In the genomic region with DNA sequence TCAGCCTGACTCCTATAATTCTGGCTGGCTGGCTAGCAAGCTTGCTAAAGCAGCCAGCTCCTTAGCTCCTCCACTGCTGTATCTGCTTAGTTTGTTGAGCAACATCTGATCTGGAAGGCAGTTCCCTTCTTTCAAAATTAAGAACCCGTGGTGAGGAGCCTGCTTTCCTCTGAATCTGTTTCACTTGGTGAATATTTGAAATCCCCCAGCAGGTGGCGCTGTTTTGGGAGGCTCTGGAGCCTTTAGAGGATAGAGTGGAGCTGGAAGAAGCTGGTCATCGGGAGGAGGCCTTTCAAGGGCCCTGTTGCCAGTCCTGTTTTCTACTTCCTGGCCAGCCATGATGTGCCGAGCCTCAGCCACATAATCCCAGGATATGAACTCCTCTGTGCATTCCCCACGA, we compare ENCODE assay signal across 9 mouse cellular contexts.
A peak's percentile ranks its signal among the peaks of the same experiment; 100 is the strongest.
DNase-seq lines count a peak whose midpoint lies in the region; ATAC-seq and TF ChIP-seq lines count a peak whose summit lies in the region.
"Had no signal": no experiment of that assay in that cellular context is flagged by ENCODE, and none has a peak within 500 bp of the region (broad histone marks: within the 10 kb centered on the region; RNA-seq: fewer than 3 reads in every experiment).

No protein-coding gene starts in this region.

- no peak overlapping the region for H3K9ac ChIP-seq in ES-Bruce4 (ENCODE audit: low read depth, poor library complexity, severe bottlenecking)
- no peak overlapping the region for H3K9ac ChIP-seq in embryonic facial prominence, embryonic 11.5 days (replicated peaks; ENCODE audit: low read length)
- H3K9ac ChIP-seq in lung, postnatal 0 days (replicated peaks; ENCODE audit: low read depth) = no peak overlapping the region
- H3K9ac ChIP-seq: lung, embryonic 15.5 days had no signal

- no peak overlapping the region for H3K4me2 ChIP-seq in embryonic facial prominence, embryonic 11.5 days (ENCODE audit: low read depth, low read length)
- no peak overlapping the region for H3K4me2 ChIP-seq in lung, postnatal 0 days (replicated peaks; ENCODE audit: low read depth, low read length)
- H3K4me2 ChIP-seq: lung, embryonic 15.5 days had no signal

- no peak overlapping the region for H3K4me3 ChIP-seq in ES-Bruce4 (ENCODE audit: low read depth, low read length)
- H3K4me3 ChIP-seq in embryonic facial prominence, embryonic 11.5 days (ENCODE audit: low read depth, low read length) = no peak overlapping the region
- no peak overlapping the region for H3K4me3 ChIP-seq in heart, embryonic 10.5 days
- H3K4me3 ChIP-seq in lung, postnatal 0 days (ENCODE audit: low read depth, low read length) = no peak overlapping the region
- H3K4me3 ChIP-seq: lung, embryonic 15.5 days had no signal

- no peaks in the 10 kb centered on the region for H3K36me3 ChIP-seq in ES-Bruce4 (ENCODE audit: control insufficient read depth, insufficient read depth, low read length, poor library complexity, severe bottlenecking)
- H3K36me3 ChIP-seq in embryonic facial prominence, embryonic 11.5 days (replicated peaks; ENCODE audit: control insufficient read depth, insufficient read depth, low read depth, low read length) = no peaks in the 10 kb centered on the region
- H3K36me3 ChIP-seq in heart, embryonic 10.5 days = no peaks in the 10 kb centered on the region
- H3K36me3 ChIP-seq in lung, postnatal 0 days (ENCODE audit: insufficient read depth, low read length) = no peaks in the 10 kb centered on the region
- H3K36me3 ChIP-seq: lung, embryonic 15.5 days had no signal

- TF ChIP-seq POLR2A in ES-Bruce4 (IDR thresholded peaks at IDR 0.05; ENCODE audit: insufficient read depth, low read length) = no peak

- no peaks in the 10 kb centered on the region for H3K4me1 ChIP-seq in ES-Bruce4 (ENCODE audit: control insufficient read depth, insufficient read depth, low read length)
- no peaks in the 10 kb centered on the region; the same call in 1 of the 2 replicates for H3K4me1 ChIP-seq in embryonic facial prominence, embryonic 11.5 days (ENCODE audit: control insufficient read depth, insufficient read depth, low read length)
- peaks cover 32% of the 10 kb centered on the region for H3K4me1 ChIP-seq in heart, embryonic 10.5 days
- H3K4me1 ChIP-seq in lung, postnatal 0 days (ENCODE audit: insufficient read depth, low read depth, low read length) = no peaks in the 10 kb centered on the region

- TF ChIP-seq EP300 in ES-Bruce4 (IDR thresholded peaks at IDR 0.05; ENCODE audit: insufficient read depth, low read depth, low read length) = no peak
- TF ChIP-seq EP300 in lung, postnatal 0 days (IDR thresholded peaks at IDR 0.05) = 0 out of 2 replicates have a peak, but pooled peaks have one; percentile 27

- ATAC-seq in embryonic facial prominence, embryonic 11.5 days (replicated peaks; ENCODE audit: insufficient number of reproducible peaks, low FRiP score, low TSS enrichment, low read depth) = no peak
- ATAC-seq in lung, postnatal 0 days = peak; percentile 68

- TF ChIP-seq CTCF in ES-Bruce4 (IDR thresholded peaks at IDR 0.05; ENCODE audit: low read depth, low read length) = peak; percentile 19
- TF ChIP-seq CTCF in lung, postnatal 0 days (IDR thresholded peaks at IDR 0.05) = peak; percentile 76

- H3K27ac ChIP-seq in ES-Bruce4 (ENCODE audit: insufficient read depth, low read length) = no peak overlapping the region
- no peak overlapping the region for H3K27ac ChIP-seq in embryonic facial prominence, embryonic 11.5 days (replicated peaks; ENCODE audit: low read depth, low read length)
- H3K27ac ChIP-seq in heart, embryonic 10.5 days = peak overlapping the region; percentile 82
- no peak overlapping the region for H3K27ac ChIP-seq in lung, postnatal 0 days (ENCODE audit: low read length)
- H3K27ac ChIP-seq: lung, embryonic 15.5 days had no signal

- WGBS in embryonic facial prominence, embryonic 11.5 days = 52% methylated on average over 5 of the region's 5 CpGs
- WGBS in heart, embryonic 10.5 days = 47% methylated on average over 5 of the region's 5 CpGs
- WGBS in lung, postnatal 0 days = 41% methylated on average over 5 of the region's 5 CpGs

- no peaks in the 10 kb centered on the region for H3K9me3 ChIP-seq in ES-Bruce4 (replicated peaks; ENCODE audit: control insufficient read depth, insufficient read depth, low read length, poor library complexity, severe bottlenecking)
- H3K9me3 ChIP-seq in embryonic facial prominence, embryonic 11.5 days (replicated peaks; ENCODE audit: control insufficient read depth, low read length) = no peaks in the 10 kb centered on the region
- no peaks in the 10 kb centered on the region for H3K9me3 ChIP-seq in heart, embryonic 10.5 days
- H3K9me3 ChIP-seq in lung, postnatal 0 days (ENCODE audit: low read length) = no peaks in the 10 kb centered on the region
- H3K9me3 ChIP-seq: lung, embryonic 15.5 days had no signal

- peak; percentile 82 for DNase-seq in adrenal gland, postnatal 25 days
- peak; percentile 84 for DNase-seq in embryonic facial prominence, embryonic 11.5 days (ENCODE audit: low spot score)
- peak; percentile 88 for DNase-seq in heart, embryonic 10.5 days (ENCODE audit: low spot score)
- peak; percentile 60 to 78 for DNase-seq in layer of hippocampus, adult 18-20 months (ENCODE audit: low spot score in 2 of 2)
- DNase-seq in lung, postnatal 0 days (ENCODE audit: low spot score) = peak; percentile 84
- DNase-seq in right cerebral cortex, postnatal 10 days (ENCODE audit: low spot score in 2 of 2) = peak; percentile 75 to 86
- peak; percentile 60 to 90 for DNase-seq in urinary bladder, postnatal 4 days (ENCODE audit: low spot score in 2 of 2)

- H3K27me3 ChIP-seq in ES-Bruce4 (ENCODE audit: control insufficient read depth, insufficient read depth, low read length, poor library complexity, severe bottlenecking) = no peaks in the 10 kb centered on the region; the same call in 1 of the 2 replicates
- no peaks in the 10 kb centered on the region for H3K27me3 ChIP-seq in embryonic facial prominence, embryonic 11.5 days (ENCODE audit: control insufficient read depth, insufficient read depth, low read length)
- H3K27me3 ChIP-seq in heart, embryonic 10.5 days (ENCODE audit: insufficient read depth, poor library complexity, severe bottlenecking) = no peaks in the 10 kb centered on the region
- H3K27me3 ChIP-seq in lung, postnatal 0 days (replicated peaks; ENCODE audit: insufficient read depth, low read length) = no peaks in the 10 kb centered on the region
- H3K27me3 ChIP-seq: lung, embryonic 15.5 days had no signal
